12 mouse cellular contexts compared by ENCODE assay signal in genomic region chr11:109360581-109361040, GRCm38 (mm10). TPM values are rescaled to one million over a fixed set of nuclear protein-coding genes. Genes with fewer than 3 reads are reported as not detected.
DNase-seq lines count a peak whose midpoint lies in the region; ATAC-seq and TF ChIP-seq lines count a peak whose summit lies in the region.
"Had no signal": no experiment of that assay in that cellular context is flagged by ENCODE, and none has a peak within 500 bp of the region (broad histone marks: within the 10 kb centered on the region; RNA-seq: fewer than 3 reads in every experiment).

No protein-coding gene starts in this region.

- no peaks in the 10 kb centered on the region for H3K36me3 ChIP-seq in heart, embryonic 16.5 days (ENCODE audit: control insufficient read depth, insufficient read depth)
- no peaks in the 10 kb centered on the region for H3K36me3 ChIP-seq in lung, postnatal 0 days (ENCODE audit: insufficient read depth, low read length)
- H3K36me3 ChIP-seq in stomach, embryonic 15.5 days, result no peaks in the 10 kb centered on the region

- H3K4me1 ChIP-seq in heart, embryonic 16.5 days (ENCODE audit: control insufficient read depth, insufficient read depth, low read length), result peaks cover 41% of the 10 kb centered on the region
- H3K4me1 ChIP-seq in lung, postnatal 0 days (ENCODE audit: insufficient read depth, low read depth, low read length), result peaks cover 22% of the 10 kb centered on the region; the same call in 1 of the 2 replicates
- H3K4me1 ChIP-seq in cortical plate, adult 2 months (ENCODE audit: control insufficient read depth, insufficient read depth, low read length), result peaks cover 12% of the 10 kb centered on the region
- peaks cover 43% of the 10 kb centered on the region for H3K4me1 ChIP-seq in stomach, embryonic 15.5 days

- H3K4me2 ChIP-seq in heart, embryonic 16.5 days (ENCODE audit: low read depth, low read length), result no peak overlapping the region
- H3K4me2 ChIP-seq in lung, postnatal 0 days (replicated peaks; ENCODE audit: low read depth, low read length), result no peak overlapping the region
- no peak overlapping the region for H3K4me2 ChIP-seq in stomach, embryonic 15.5 days

- no peak for TF ChIP-seq CTCF in lung, postnatal 0 days (IDR thresholded peaks at IDR 0.05)
- TF ChIP-seq CTCF in cortical plate, adult 2 months (IDR thresholded peaks at IDR 0.05; ENCODE audit: extremely low read depth, insufficient read depth, low read length), result no peak

- peak overlapping the region; percentile 54; the same call in 1 of the 2 replicates for H3K9ac ChIP-seq in heart, embryonic 16.5 days (ENCODE audit: low read length)
- H3K9ac ChIP-seq in lung, postnatal 0 days (replicated peaks; ENCODE audit: low read depth), result no peak overlapping the region
- H3K9ac ChIP-seq in stomach, embryonic 15.5 days, result no peak overlapping the region
- H3K9ac ChIP-seq: liver, embryonic 12.5 days had no signal

- ATAC-seq in heart, embryonic 16.5 days (replicated peaks; ENCODE audit: extremely low read depth, insufficient read depth, low FRiP score), result no peak
- ATAC-seq in lung, postnatal 0 days, result no peak
- no peak for ATAC-seq in stomach, embryonic 15.5 days (ENCODE audit: insufficient read depth, low FRiP score, low read depth)
- ATAC-seq: liver, embryonic 12.5 days had no signal

- TF ChIP-seq EP300 in lung, postnatal 0 days (IDR thresholded peaks at IDR 0.05), result no peak

- H3K4me3 ChIP-seq in heart, embryonic 16.5 days (ENCODE audit: low read length), result no peak overlapping the region
- no peak overlapping the region for H3K4me3 ChIP-seq in lung, postnatal 0 days (ENCODE audit: low read depth, low read length)
- no peak overlapping the region for H3K4me3 ChIP-seq in cortical plate, adult 2 months (ENCODE audit: insufficient read depth, low read length)
- H3K4me3 ChIP-seq in stomach, embryonic 15.5 days (replicated peaks), result no peak overlapping the region
- H3K4me3 ChIP-seq: liver, embryonic 12.5 days had no signal

- WGBS in heart, embryonic 16.5 days, result 58% methylated on average over 12 of the region's 12 CpGs
- WGBS in lung, postnatal 0 days, result 67% methylated on average over 12 of the region's 12 CpGs
- 69% methylated on average over 12 of the region's 12 CpGs for WGBS in stomach, embryonic 15.5 days

- H3K27ac ChIP-seq in heart, embryonic 16.5 days (ENCODE audit: low read length), result peak overlapping the region; percentile 67
- H3K27ac ChIP-seq in lung, postnatal 0 days (ENCODE audit: low read length), result peak overlapping the region; percentile 99; the same call in 1 of the 2 replicates
- peak overlapping the region; percentile 82 for H3K27ac ChIP-seq in cortical plate, adult 2 months (ENCODE audit: insufficient read depth, low read length)
- H3K27ac ChIP-seq in stomach, embryonic 15.5 days, result peak overlapping the region; percentile 55
- H3K27ac ChIP-seq: liver, embryonic 12.5 days had no signal

- H3K9me3 ChIP-seq in heart, embryonic 16.5 days (replicated peaks; ENCODE audit: control insufficient read depth, low read length), result no peaks in the 10 kb centered on the region
- no peaks in the 10 kb centered on the region for H3K9me3 ChIP-seq in lung, postnatal 0 days (ENCODE audit: low read length)
- H3K9me3 ChIP-seq in stomach, embryonic 15.5 days, result no peaks in the 10 kb centered on the region
- H3K9me3 ChIP-seq: liver, embryonic 12.5 days had no signal

- H3K27me3 ChIP-seq in heart, embryonic 16.5 days (ENCODE audit: control insufficient read depth, insufficient read depth, low read length), result no peaks in the 10 kb centered on the region
- H3K27me3 ChIP-seq in lung, postnatal 0 days (replicated peaks; ENCODE audit: insufficient read depth, low read length), result no peaks in the 10 kb centered on the region
- no peaks in the 10 kb centered on the region for H3K27me3 ChIP-seq in stomach, embryonic 15.5 days (replicated peaks)
- H3K27me3 ChIP-seq: liver, embryonic 12.5 days had no signal

- no peak for DNase-seq in heart, postnatal 25 days (ENCODE audit: low spot score)
- no peak for DNase-seq in lung, postnatal 0 days (ENCODE audit: low spot score)
- no peak for DNase-seq in lung, postnatal 4 days
- DNase-seq in adrenal gland, postnatal 10 days, result no peak
- DNase-seq: heart, postnatal 14 days; retina, postnatal 1 day had no signal

- intact Hi-C loops in heart, postnatal 25 days (cut with DNase I), result no loop called here

- no peak for TF ChIP-seq POLR2A in cortical plate, adult 2 months (IDR thresholded peaks at IDR 0.05; ENCODE audit: extremely low read depth, insufficient read depth, low read length)

RNA-seq across cellular contexts. Expression of gene Gna13, which starts 2.0 kb away (rescaled TPM):
- 20.7 and 21.6 TPM in 2 replicates for polyA plus RNA-seq in heart, embryonic 16.5 days (2015; fragmentation: Nextera tagmentation; extraction: Ambion mirVana)
- total RNA-seq in heart, postnatal 25 days (2021), result 10 to 100 TPM; 30.3 to 30.6 TPM
- 57.7 and 69.7 TPM in 2 replicates for polyA plus RNA-seq in lung, postnatal 0 days (2015; fragmentation: Nextera tagmentation; extraction: Ambion mirVana)
- 35.5 and 37.0 TPM in 2 replicates for polyA plus RNA-seq in cortical plate, adult 2 months (2012; rRNA removed)
- polyA plus RNA-seq in stomach, embryonic 15.5 days (2015; fragmentation: Nextera tagmentation; extraction: Ambion mirVana), result 26.6 and 29.0 TPM in 2 replicates
- total RNA-seq in adrenal gland, postnatal 10 days (2021), result 10 to 100 TPM; 68.2 to 70.3 TPM

RNA-seq across cellular contexts. Expression of gene 9930022D16Rik, which starts 53.1 kb away (rescaled TPM):
- not detected in 2 replicates for polyA plus RNA-seq in heart, embryonic 16.5 days (2015; fragmentation: Nextera tagmentation; extraction: Ambion mirVana)
- total RNA-seq in heart, postnatal 25 days (2021), result not detected
- polyA plus RNA-seq in lung, postnatal 0 days (2015; fragmentation: Nextera tagmentation; extraction: Ambion mirVana), result 0.07 TPM in 1 of 2 replicates, not detected in the other
- 0.04 and 0.06 TPM in 2 replicates for polyA plus RNA-seq in cortical plate, adult 2 months (2012; rRNA removed)
- not detected in 2 replicates for polyA plus RNA-seq in stomach, embryonic 15.5 days (2015; fragmentation: Nextera tagmentation; extraction: Ambion mirVana)
- not detected for total RNA-seq in adrenal gland, postnatal 10 days (2021)
- total RNA-seq: heart, postnatal 14 days; layer of hippocampus, postnatal 10 days had no signal
- polyA plus RNA-seq: liver, embryonic 12.5 days; myocyte had no signal
